Mouse (Mus musculus): Measurements from ENCODE around the gene Nrxn3. TPM values are rescaled to one million over a fixed set of nuclear protein-coding genes. Genes with fewer than 3 reads are reported as not detected.

Nrxn3 gene
- polyA plus RNA-seq (2015; fragmentation: Nextera tagmentation; extraction: Ambion mirVana), result 79.7 and 82.5 TPM in 2 replicates

- WGBS, result 0% methylated on average over 9 of the region's 9 CpGs
- H3K9ac ChIP-seq, result peak within 1 kb of the TSS; percentile 67
- H3K27ac ChIP-seq, result peak within 1 kb of the TSS; percentile 63; the same call in 1 of the 2 replicates
- peaks cover 7% of the 10 kb centered on the region; the same call in 1 of the 2 replicates for H3K4me1 ChIP-seq
- peak within 1 kb of the TSS; percentile 49 for H3K4me3 ChIP-seq
- H3K27me3 ChIP-seq, result no peaks in the 10 kb centered on the region
- H3K36me3 ChIP-seq (ENCODE audit: poor library complexity, severe bottlenecking), result no peaks in the 10 kb centered on the region
- H3K9me3 ChIP-seq (replicated peaks), result no peaks in the 10 kb centered on the region
- H3K4me2 ChIP-seq, result peak within 1 kb of the TSS; percentile 60
- peak; percentile 98 for ATAC-seq
Observed at GRCm38 (mm10) chr12:88722691-88723070, at the start of gene Nrxn3. Gene Nrxn3, plus strand, starts transcription at chr12:88722876.

DNA sequence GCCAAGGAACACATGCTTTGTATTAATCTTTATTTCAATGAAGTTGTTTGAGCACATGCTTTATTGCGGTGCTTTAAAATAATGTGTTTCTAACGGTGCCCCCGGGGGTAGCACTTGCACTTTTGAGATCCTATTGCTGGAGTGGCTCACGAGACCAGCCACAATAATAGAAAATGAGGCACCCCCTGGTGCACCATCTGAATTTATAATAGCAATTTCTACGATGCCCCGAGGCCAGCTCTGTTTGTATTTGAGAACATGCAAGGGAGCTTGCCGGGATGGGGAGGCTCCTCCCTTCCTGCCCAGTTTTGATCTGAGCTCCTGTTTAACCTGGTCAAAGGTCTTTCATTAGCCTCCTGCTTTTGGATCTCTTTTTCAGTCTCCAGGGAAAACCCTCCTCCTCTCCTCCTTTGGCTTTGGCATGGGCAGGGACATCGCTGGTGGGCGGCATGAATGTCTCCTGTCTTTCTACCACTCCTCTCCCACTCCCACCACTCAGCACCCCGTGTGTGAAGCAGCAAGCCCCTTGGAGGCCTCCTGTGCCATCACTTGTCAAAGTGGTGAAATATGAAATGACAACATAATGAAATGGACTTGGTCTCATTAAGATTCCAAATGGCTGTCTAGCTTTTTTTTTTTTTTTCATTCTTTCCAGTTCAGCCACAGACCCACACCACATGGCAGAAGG, 18.4 kb upstream of the Nrxn3 start:
- H3K27ac ChIP-seq, result no peak overlapping the region; the same call in 1 of the 2 replicates
- WGBS, result 47% methylated on average over 10 of the region's 10 CpGs
- no peak for ATAC-seq

DNA sequence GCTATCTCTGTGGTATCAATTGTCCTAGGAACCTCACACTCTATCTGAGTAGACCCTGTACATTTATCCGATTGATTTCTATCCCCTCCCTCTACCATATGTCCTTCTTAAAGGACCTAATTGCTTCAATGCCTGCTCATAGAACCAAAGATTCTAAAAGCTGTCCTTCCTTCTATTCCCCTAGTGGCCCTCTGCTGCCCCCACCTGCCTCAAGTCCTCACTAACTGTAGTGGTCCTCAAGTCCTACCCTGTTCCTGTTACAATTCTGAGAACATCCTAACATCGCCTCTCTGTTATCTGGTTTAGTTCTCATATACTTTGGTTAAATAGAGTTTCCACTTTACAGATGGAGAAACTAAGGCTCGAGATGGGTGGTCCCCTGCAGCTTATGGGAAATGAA, 16.7 kb upstream of the Nrxn3 start:
- H3K4me1 ChIP-seq, result peaks cover 11% of the 10 kb centered on the region
- no peak overlapping the region for H3K9ac ChIP-seq
- WGBS, result 76% methylated on average over 3 of the region's 3 CpGs
- ATAC-seq, result no peak
- no peak overlapping the region for H3K4me2 ChIP-seq
- no peak overlapping the region for H3K4me3 ChIP-seq
- no peaks in the 10 kb centered on the region for H3K27me3 ChIP-seq
- H3K9me3 ChIP-seq (replicated peaks), result no peaks in the 10 kb centered on the region
- no peaks in the 10 kb centered on the region for H3K36me3 ChIP-seq (ENCODE audit: poor library complexity, severe bottlenecking)
- H3K27ac ChIP-seq, result no peak overlapping the region

More for the DNA sequence above, 18.4 kb upstream of the Nrxn3 start:
- H3K9ac ChIP-seq, result no peak overlapping the region
- no peaks in the 10 kb centered on the region for H3K9me3 ChIP-seq (replicated peaks)
- H3K27me3 ChIP-seq, result no peaks in the 10 kb centered on the region
- no peaks in the 10 kb centered on the region for H3K36me3 ChIP-seq (ENCODE audit: poor library complexity, severe bottlenecking)
- no peak overlapping the region for H3K4me2 ChIP-seq
- H3K4me1 ChIP-seq, result peaks cover 10% of the 10 kb centered on the region
- H3K4me3 ChIP-seq, result no peak overlapping the region

DNA sequence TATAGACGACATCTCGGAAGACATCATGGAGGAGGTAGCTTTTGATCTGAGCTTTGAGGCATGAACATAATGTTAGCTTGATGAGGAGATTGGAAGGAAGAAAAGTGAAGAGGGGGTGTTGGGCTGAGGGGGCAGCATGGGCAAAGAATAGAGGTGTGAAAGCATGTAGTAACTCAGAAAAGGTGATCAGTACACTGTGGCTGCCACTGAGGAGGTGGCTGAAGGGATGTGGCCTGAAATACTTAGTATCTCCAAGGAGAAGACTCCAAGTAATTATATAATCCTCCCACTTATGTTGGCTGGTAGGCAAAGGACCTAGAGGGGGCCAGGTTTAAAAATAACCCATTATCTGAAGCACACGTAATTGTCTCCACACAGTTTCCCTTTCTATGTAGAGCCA, 14.9 kb upstream of the Nrxn3 start:
- Histone ChIP-seq H3K27ac (no peak overlapping the region), H3K9ac (no peak overlapping the region), H3K4me3 (no peak overlapping the region), H3K4me2 (no peak overlapping the region), H3K27me3 (no peaks in the 10 kb centered on the region), H3K9me3 (replicated peaks) (no peaks in the 10 kb centered on the region), H3K4me1 (peaks cover 11% of the 10 kb centered on the region), H3K36me3 (ENCODE audit: poor library complexity, severe bottlenecking) (no peaks in the 10 kb centered on the region)
- WGBS, result 86% methylated on average over 3 of the region's 3 CpGs
- ATAC-seq, result no peak

- H3K36me3 ChIP-seq (ENCODE audit: poor library complexity, severe bottlenecking), result no peaks in the 10 kb centered on the region
- H3K4me2 ChIP-seq, result no peak overlapping the region
- H3K9ac ChIP-seq, result no peak overlapping the region
- H3K4me3 ChIP-seq, result no peak overlapping the region
- 8% methylated on average over 11 of the region's 11 CpGs for WGBS
- no peak overlapping the region for H3K27ac ChIP-seq
- peak; percentile 81 for ATAC-seq
- peaks cover 7% of the 10 kb centered on the region for H3K4me1 ChIP-seq
- H3K9me3 ChIP-seq (replicated peaks), result no peaks in the 10 kb centered on the region
- H3K27me3 ChIP-seq, result no peaks in the 10 kb centered on the region
Observed at GRCm38 (mm10) chr12:88709223-88709622, 13.5 kb upstream of the Nrxn3 start.

- Histone ChIP-seq H3K4me3 (no peak overlapping the region), H3K9ac (no peak overlapping the region), H3K27me3 (no peaks in the 10 kb centered on the region), H3K9me3 (replicated peaks) (no peaks in the 10 kb centered on the region), H3K36me3 (ENCODE audit: poor library complexity, severe bottlenecking) (no peaks in the 10 kb centered on the region), H3K4me2 (no peak overlapping the region), H3K4me1 (peaks cover 4% of the 10 kb centered on the region), H3K27ac (no peak overlapping the region)
- ATAC-seq, result no peak
- 78% methylated on average over 4 of the region's 4 CpGs for WGBS
Observed at GRCm38 (mm10) chr12:88713456-88713855, 9.2 kb upstream of the Nrxn3 start.

- H3K4me3 ChIP-seq, result peak overlapping the region; percentile 49
- H3K27ac ChIP-seq, result no peak overlapping the region
- 45% methylated on average over 3 of the region's 3 CpGs for WGBS
- no peaks in the 10 kb centered on the region for H3K9me3 ChIP-seq (replicated peaks)
- H3K4me2 ChIP-seq, result peak overlapping the region; percentile 60
- H3K36me3 ChIP-seq (ENCODE audit: poor library complexity, severe bottlenecking), result no peaks in the 10 kb centered on the region
- peak overlapping the region; percentile 67; the same call in 1 of the 2 replicates for H3K9ac ChIP-seq
- H3K27me3 ChIP-seq, result no peaks in the 10 kb centered on the region
- H3K4me1 ChIP-seq, result peaks cover 7% of the 10 kb centered on the region; the same call in 1 of the 2 replicates
- peak; percentile 13 for ATAC-seq
Observed at GRCm38 (mm10) chr12:88722031-88722690, 515 bp upstream of the Nrxn3 start.

- H3K4me3 ChIP-seq, result peak overlapping the region; percentile 49
- ATAC-seq, result no peak
- peaks cover 16% of the 10 kb centered on the region for H3K4me1 ChIP-seq
- peak overlapping the region; percentile 67 for H3K9ac ChIP-seq
- 84% methylated on average over 13 of the region's 13 CpGs for WGBS
- peak overlapping the region; percentile 60 for H3K4me2 ChIP-seq
- H3K27ac ChIP-seq, result peak overlapping the region; percentile 79
- no peaks in the 10 kb centered on the region for H3K27me3 ChIP-seq
- H3K9me3 ChIP-seq (replicated peaks), result no peaks in the 10 kb centered on the region
- H3K36me3 ChIP-seq (ENCODE audit: poor library complexity, severe bottlenecking), result no peaks in the 10 kb centered on the region
Observed at GRCm38 (mm10) chr12:88726316-88726715, 3.6 kb downstream of the Nrxn3 start.

- Histone ChIP-seq H3K4me1 (peaks cover 16% of the 10 kb centered on the region), H3K9me3 (replicated peaks) (no peaks in the 10 kb centered on the region), H3K4me3 (peak overlapping the region; percentile 49), H3K4me2 (peak overlapping the region; percentile 60), H3K9ac (peak overlapping the region; percentile 67), H3K27me3 (no peaks in the 10 kb centered on the region), H3K36me3 (ENCODE audit: poor library complexity, severe bottlenecking) (no peaks in the 10 kb centered on the region), H3K27ac (peak overlapping the region; percentile 79)
- 73% methylated on average over 6 of the region's 6 CpGs for WGBS
- ATAC-seq, result no peak
Observed at GRCm38 (mm10) chr12:88726755-88727154, 4.1 kb downstream of the Nrxn3 start.

DNA sequence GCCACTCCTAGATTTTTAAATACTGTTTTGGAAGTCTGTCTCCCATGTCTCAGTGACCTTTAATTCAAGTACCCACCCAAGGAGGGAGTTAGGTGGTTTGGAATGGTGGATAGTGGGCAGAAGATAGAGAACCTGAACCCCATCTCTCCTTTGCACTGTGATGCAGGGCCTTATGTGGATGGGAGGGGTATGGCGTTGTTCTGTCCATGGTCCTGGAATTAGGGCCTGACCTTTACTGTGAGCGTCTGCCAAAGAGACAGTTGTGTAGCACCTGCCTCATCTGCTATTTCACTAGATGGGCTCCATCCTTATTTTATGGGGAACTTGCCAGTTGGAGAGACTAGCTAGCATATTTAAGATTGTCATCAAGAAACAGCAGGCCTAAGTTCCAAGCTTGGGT, 8.0 kb downstream of the Nrxn3 start:
- ATAC-seq, result no peak
- Histone ChIP-seq H3K9me3 (replicated peaks) (no peaks in the 10 kb centered on the region), H3K4me1 (peaks cover 9% of the 10 kb centered on the region; the same call in 1 of the 2 replicates), H3K4me3 (no peak overlapping the region), H3K9ac (no peak overlapping the region), H3K4me2 (no peak overlapping the region), H3K27ac (no peak overlapping the region), H3K36me3 (ENCODE audit: poor library complexity, severe bottlenecking) (no peaks in the 10 kb centered on the region), H3K27me3 (no peaks in the 10 kb centered on the region)
- WGBS, result 66% methylated on average over 2 of the region's 2 CpGs

DNA sequence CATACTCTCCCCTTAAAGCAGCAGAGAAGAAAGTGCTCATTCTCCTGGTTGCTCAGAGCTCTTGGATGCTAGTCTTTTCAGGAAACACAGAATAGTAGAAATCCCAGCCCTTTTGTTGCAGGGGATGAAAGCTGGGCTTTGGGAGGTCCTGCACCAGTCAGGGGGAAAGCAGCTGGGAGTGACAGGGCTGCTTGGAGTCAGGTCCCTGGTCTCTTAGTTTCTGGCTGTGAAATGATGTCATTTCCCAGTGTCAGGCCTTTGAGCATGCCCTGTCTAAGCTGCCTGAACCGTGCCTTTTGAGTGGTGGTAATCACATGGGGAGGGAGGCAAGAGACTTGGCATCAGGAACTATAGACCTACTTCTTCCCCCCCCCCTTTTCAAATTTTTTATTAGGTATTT, 12.4 kb downstream of the Nrxn3 start:
- Histone ChIP-seq H3K27ac (no peak overlapping the region), H3K9me3 (replicated peaks) (no peaks in the 10 kb centered on the region), H3K9ac (no peak overlapping the region), H3K36me3 (ENCODE audit: poor library complexity, severe bottlenecking) (no peaks in the 10 kb centered on the region), H3K4me2 (no peak overlapping the region), H3K27me3 (no peaks in the 10 kb centered on the region), H3K4me1 (no peaks in the 10 kb centered on the region), H3K4me3 (no peak overlapping the region)
- WGBS, result 13% methylated on average over 1 of the region's 1 CpGs
- ATAC-seq, result 0 out of 2 replicates have a peak, but pooled peaks have one; percentile 16

DNA sequence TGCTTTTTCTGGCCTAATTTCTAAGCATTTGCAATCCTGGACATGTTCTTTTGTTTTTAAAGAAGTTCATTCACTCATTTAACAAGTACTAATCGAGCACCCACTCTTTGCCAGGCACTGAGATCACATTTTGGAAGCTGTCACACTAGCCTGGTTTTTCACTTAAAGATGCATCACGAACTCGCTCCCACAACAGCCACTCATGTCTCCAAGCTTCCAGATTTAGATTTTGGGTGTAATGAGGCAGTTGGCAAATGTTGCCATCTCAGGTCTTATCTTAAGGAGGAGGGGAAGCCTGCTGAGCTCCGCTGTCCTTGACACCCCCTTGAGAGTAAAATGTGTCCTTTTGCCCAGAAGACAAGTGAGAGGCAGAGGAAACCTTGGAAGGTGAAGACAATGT, 14.4 kb downstream of the Nrxn3 start:
- H3K4me2 ChIP-seq, result no peak overlapping the region
- no peak for ATAC-seq
- H3K9me3 ChIP-seq (replicated peaks), result no peaks in the 10 kb centered on the region
- H3K9ac ChIP-seq, result no peak overlapping the region
- H3K27ac ChIP-seq, result no peak overlapping the region
- WGBS, result 69% methylated on average over 4 of the region's 4 CpGs
- no peaks in the 10 kb centered on the region for H3K36me3 ChIP-seq (ENCODE audit: poor library complexity, severe bottlenecking)
- H3K4me3 ChIP-seq, result no peak overlapping the region
- no peaks in the 10 kb centered on the region for H3K4me1 ChIP-seq
- no peaks in the 10 kb centered on the region for H3K27me3 ChIP-seq
